Mouse (Mus musculus) midbrain, embryonic 15.5 days (tissue): ENCODE measurements around the gene Slc51b. TPM values are rescaled to one million over a fixed set of nuclear protein-coding genes. Genes with fewer than 3 reads are reported as not detected.
A peak's percentile ranks its signal among the peaks of the same experiment; 100 is the strongest.

ENCODE experiments used
- ATAC-seq: fragments of 200-750 bp; cut with Nextera tagmentation; replicated peaks from 2 replicates; pipeline ENCODE4 v1.8.0; 2017; ENCODE audit warnings: moderate TSS enrichment
- H3K27ac ChIP-seq: fragments of 300-500 bp; sonication (generic); 2 replicates; pipeline ENCODE4 v1.5.1; 2015; ENCODE audit warnings: mild to moderate bottlenecking, inconsistent platforms
- H3K27me3 ChIP-seq: fragments of 300-500 bp; sonication (generic); replicated peaks from 2 replicates; pipeline ENCODE4 v1.6.1; 2015; ENCODE audit warnings: inconsistent platforms
- H3K36me3 ChIP-seq: fragments of 300-500 bp; sonication (generic); replicated peaks from 2 replicates; pipeline ENCODE4 v1.6.1; 2015; ENCODE audit warnings: inconsistent platforms
- H3K4me1 ChIP-seq: fragments of 300-500 bp; sonication (generic); 2 replicates; pipeline ENCODE4 v1.6.1; 2015; ENCODE audit warnings: inconsistent platforms
- H3K4me2 ChIP-seq: fragments of 300-500 bp; sonication (generic); 2 replicates; pipeline ENCODE4 v1.6.1; 2015; ENCODE audit warnings: inconsistent platforms, mild to moderate bottlenecking, moderate library complexity
- H3K4me3 ChIP-seq: fragments of 300-500 bp; sonication (generic); 2 replicates; pipeline ENCODE4 v1.5.1; 2015; ENCODE audit warnings: mild to moderate bottlenecking, inconsistent platforms
- H3K9ac ChIP-seq: fragments of 300-500 bp; sonication (generic); 2 replicates; pipeline ENCODE4 v1.6.1; 2015; ENCODE audit warnings: mild to moderate bottlenecking, inconsistent platforms
- H3K9me3 ChIP-seq: fragments of 300-500 bp; sonication (generic); 2 replicates; pipeline ENCODE4 v1.6.1; 2016; ENCODE audit warnings: inconsistent platforms
- WGBS: fragments of 180-500 bp; shearing (Covaris S2); methylation state at CpG from one replicate; pipeline ENCODE4 v1.1.7; 2015; ENCODE audit warnings: mixed read lengths; 5-methylcytosine and 5-hydroxymethylcytosine counted together
- polyA plus RNA-seq: library from polyadenylated mRNA; unstranded; fragments of >200 nt; fragmentation: Nextera tagmentation; extraction: Ambion mirVana; gene quantifications from 2 replicates; pipeline ENCODE4 v1.2.1, GENCODE M21; 2015

The Slc51b gene
- polyA plus RNA-seq, 1 experiment from 2014 or later = not detected

DNA sequence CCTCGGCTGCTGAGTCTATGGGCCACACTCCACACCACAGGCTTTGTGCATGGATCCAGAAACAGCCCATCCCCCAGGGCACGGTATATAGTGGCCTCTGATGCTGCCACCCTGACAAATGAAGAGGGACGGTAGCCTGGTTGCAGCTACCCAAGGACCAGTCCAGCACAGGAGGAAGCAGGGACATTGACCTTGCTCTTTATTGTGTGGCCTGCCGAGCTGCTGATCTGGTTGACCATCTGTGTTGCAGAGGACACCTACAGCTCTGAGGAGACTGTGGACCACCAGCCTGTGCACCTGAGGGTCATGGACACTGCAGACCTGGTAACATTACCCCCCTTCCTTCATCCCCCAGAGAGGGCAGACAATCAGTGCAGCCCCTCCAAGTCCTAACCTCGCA, 15.4 kb downstream of the Slc51b start:
- Histone ChIP-seq H3K9me3 (no peaks in the 10 kb centered on the region), H3K9ac (no peak overlapping the region), H3K4me2 (no peak overlapping the region), H3K27me3 (no peaks in the 10 kb centered on the region), H3K4me1 (no peaks in the 10 kb centered on the region), H3K27ac (no peak overlapping the region), H3K36me3 (no peaks in the 10 kb centered on the region), H3K4me3 (no peak overlapping the region)
- 82% methylated on average over 5 of the region's 5 CpGs for WGBS
- no peak for ATAC-seq

DNA sequence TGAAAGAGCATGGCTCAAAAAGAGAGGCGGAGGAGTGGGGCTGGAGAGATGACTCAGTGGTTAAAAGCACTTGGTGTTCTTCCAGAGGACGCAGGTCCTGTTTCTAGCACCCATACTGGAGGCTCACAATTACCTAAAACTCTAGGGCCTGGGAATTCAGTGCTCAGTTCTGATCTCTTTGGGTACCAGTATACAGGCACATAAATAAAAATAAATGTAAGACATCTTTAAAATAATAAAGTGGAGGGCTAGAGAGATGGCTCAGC, 17.6 kb downstream of the Slc51b start:
- no peak overlapping the region for H3K4me2 ChIP-seq
- no peaks in the 10 kb centered on the region for H3K4me1 ChIP-seq
- WGBS = 82% methylated on average over 2 of the region's 2 CpGs
- H3K9me3 ChIP-seq = no peaks in the 10 kb centered on the region
- ATAC-seq = no peak
- no peak overlapping the region for H3K27ac ChIP-seq
- H3K27me3 ChIP-seq = no peaks in the 10 kb centered on the region
- H3K9ac ChIP-seq = no peak overlapping the region
- H3K4me3 ChIP-seq = no peak overlapping the region
- H3K36me3 ChIP-seq = no peaks in the 10 kb centered on the region

GRCm38 (mm10) chr9:65404331-65405183, 18.2 kb downstream of the Slc51b start:
- Histone ChIP-seq H3K36me3 (no peaks in the 10 kb centered on the region), H3K4me2 (no peak overlapping the region), H3K4me1 (no peaks in the 10 kb centered on the region), H3K27ac (no peak overlapping the region), H3K4me3 (no peak overlapping the region), H3K9me3 (no peaks in the 10 kb centered on the region), H3K27me3 (no peaks in the 10 kb centered on the region), H3K9ac (no peak overlapping the region)
- no peak for ATAC-seq
- 74% methylated on average over 15 of the region's 15 CpGs for WGBS

GRCm38 (mm10) chr9:65399934-65400333, 22.8 kb downstream of the Slc51b start:
- no peak overlapping the region for H3K4me3 ChIP-seq
- no peaks in the 10 kb centered on the region for H3K27me3 ChIP-seq
- peaks cover 9% of the 10 kb centered on the region for H3K4me1 ChIP-seq
- no peak overlapping the region for H3K27ac ChIP-seq
- H3K36me3 ChIP-seq = no peaks in the 10 kb centered on the region
- no peak overlapping the region for H3K4me2 ChIP-seq
- ATAC-seq = no peak
- H3K9me3 ChIP-seq = no peaks in the 10 kb centered on the region
- WGBS = 83% methylated on average over 6 of the region's 6 CpGs
- no peak overlapping the region for H3K9ac ChIP-seq

GRCm38 (mm10) chr9:65398279-65398678, 24.5 kb downstream of the Slc51b start, which contains the start of gene Rasl12:
TSS of gene Rasl12 (plus strand) at chr9:65398506.
- under 1% methylated on average over 23 of the region's 24 CpGs for WGBS
- Histone ChIP-seq H3K36me3 (no peaks in the 10 kb centered on the region), H3K4me3 (peak within 1 kb of the TSS; percentile 46), H3K9me3 (no peaks in the 10 kb centered on the region), H3K4me1 (peaks cover 9% of the 10 kb centered on the region), H3K4me2 (peak within 1 kb of the TSS; percentile 64), H3K9ac (peak within 1 kb of the TSS; percentile 52), H3K27ac (no peak within 1 kb of the TSS), H3K27me3 (no peaks in the 10 kb centered on the region)
- peak; percentile 62 for ATAC-seq

DNA sequence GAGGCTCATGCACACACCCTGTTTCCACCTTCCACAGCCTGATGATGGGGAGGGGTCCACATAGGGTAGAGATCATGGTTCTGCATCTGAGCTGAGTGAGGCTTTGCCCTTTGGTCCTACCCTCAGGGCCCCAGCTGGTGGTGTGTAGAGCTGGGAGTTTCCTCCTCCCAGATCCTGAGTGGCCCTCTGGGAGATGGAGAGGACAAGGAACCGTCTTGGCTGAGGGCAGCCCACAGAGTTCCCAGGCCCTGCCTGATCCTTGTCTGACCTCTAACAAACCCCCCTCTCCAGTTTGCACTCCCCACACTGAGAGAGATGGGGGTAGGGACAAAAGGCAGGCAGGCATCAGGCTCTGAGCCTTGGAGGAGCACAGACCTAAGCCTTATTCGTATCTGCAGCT, 28.4 kb downstream of the Slc51b start:
- H3K27ac ChIP-seq = no peak overlapping the region
- H3K4me1 ChIP-seq = peaks cover 17% of the 10 kb centered on the region
- 0 out of 2 replicates have a peak, but pooled peaks cover 3% of the 10 kb centered on the region for H3K9me3 ChIP-seq
- peaks cover 31% of the 10 kb centered on the region for H3K27me3 ChIP-seq
- no peak for ATAC-seq
- H3K9ac ChIP-seq = no peak overlapping the region
- no peak overlapping the region for H3K4me2 ChIP-seq
- 68% methylated on average over 2 of the region's 2 CpGs for WGBS
- H3K36me3 ChIP-seq = no peaks in the 10 kb centered on the region
- H3K4me3 ChIP-seq = no peak overlapping the region

DNA sequence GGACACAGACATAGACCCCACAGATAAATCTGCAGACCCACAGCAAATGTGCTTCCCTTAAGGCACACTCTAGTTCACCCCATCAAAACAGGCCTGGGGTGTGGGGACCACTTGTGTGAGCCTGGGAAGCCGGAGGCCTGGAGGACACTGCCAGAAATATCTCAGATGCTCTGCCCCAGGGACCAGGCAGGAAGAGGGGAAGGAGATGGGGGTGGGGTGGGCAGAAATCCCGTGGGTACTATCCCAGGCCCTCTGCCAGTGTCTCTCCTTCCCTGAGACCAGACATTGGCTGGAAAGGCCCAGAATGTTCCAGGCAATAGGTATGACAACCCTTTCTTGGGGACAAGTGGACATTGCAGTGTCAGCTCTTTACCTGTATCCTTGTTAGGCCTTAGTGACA, 29.1 kb downstream of the Slc51b start:
- WGBS = 54% methylated on average over 2 of the region's 2 CpGs
- no peak overlapping the region for H3K27ac ChIP-seq
- H3K4me3 ChIP-seq = no peak overlapping the region
- H3K27me3 ChIP-seq = peaks cover 37% of the 10 kb centered on the region
- ATAC-seq = no peak
- no peak overlapping the region for H3K9ac ChIP-seq
- 0 out of 2 replicates have a peak, but pooled peaks cover 3% of the 10 kb centered on the region for H3K9me3 ChIP-seq
- no peaks in the 10 kb centered on the region for H3K36me3 ChIP-seq
- H3K4me1 ChIP-seq = peaks cover 15% of the 10 kb centered on the region
- no peak overlapping the region for H3K4me2 ChIP-seq

- WGBS = 29% methylated on average over 6 of the region's 6 CpGs
- 0 out of 2 replicates have a peak, but pooled peaks cover 3% of the 10 kb centered on the region for H3K9me3 ChIP-seq
- H3K9ac ChIP-seq = no peak overlapping the region
- no peaks in the 10 kb centered on the region for H3K36me3 ChIP-seq
- no peak overlapping the region for H3K4me3 ChIP-seq
- H3K4me1 ChIP-seq = peaks cover 8% of the 10 kb centered on the region; the same call in 1 of the 2 replicates
- no peak for ATAC-seq
- H3K27me3 ChIP-seq = peaks cover 37% of the 10 kb centered on the region
- H3K4me2 ChIP-seq = no peak overlapping the region
- no peak overlapping the region for H3K27ac ChIP-seq
Observed at GRCm38 (mm10) chr9:65392638-65393364, 30.0 kb downstream of the Slc51b start.

DNA sequence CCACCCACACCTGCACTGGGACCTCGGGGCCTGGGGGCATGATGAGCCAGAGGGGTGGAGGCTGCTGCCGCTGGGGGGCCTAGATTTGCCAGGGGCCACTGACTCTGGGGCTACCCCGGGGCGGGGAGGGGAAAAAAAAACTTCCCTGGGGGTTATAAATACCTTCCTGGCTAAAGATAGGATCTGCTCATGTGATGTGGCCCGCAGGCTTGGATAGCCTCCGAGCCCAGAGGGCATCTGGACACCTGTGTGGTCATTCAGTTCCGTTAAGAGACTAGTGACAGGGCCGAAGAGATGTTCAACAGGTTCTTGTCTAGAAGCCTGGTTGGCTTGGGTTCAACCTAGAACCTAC, 31.2 kb downstream of the Slc51b start, which contains the start of gene Kbtbd13:
Gene Kbtbd13, minus strand, starts transcription at position 40 of the 352 bp plus-strand sequence.
- ATAC-seq = no peak
- H3K4me3 ChIP-seq = peak within 1 kb of the TSS; percentile 39
- WGBS = 48% methylated on average over 8 of the region's 8 CpGs
- peaks cover 8% of the 10 kb centered on the region; the same call in 1 of the 2 replicates for H3K4me1 ChIP-seq
- no peak within 1 kb of the TSS for H3K9ac ChIP-seq
- H3K4me2 ChIP-seq = peak within 1 kb of the TSS; percentile 53
- H3K27ac ChIP-seq = no peak within 1 kb of the TSS
- H3K36me3 ChIP-seq = no peaks in the 10 kb centered on the region
- H3K9me3 ChIP-seq = 0 out of 2 replicates have a peak, but pooled peaks cover 3% of the 10 kb centered on the region
- H3K27me3 ChIP-seq = peaks cover 37% of the 10 kb centered on the region

GRCm38 (mm10) chr9:65390752-65391612, 31.8 kb downstream of the Slc51b start:
- Histone ChIP-seq H3K4me1 (peaks cover 8% of the 10 kb centered on the region; the same call in 1 of the 2 replicates), H3K36me3 (no peaks in the 10 kb centered on the region), H3K9me3 (0 out of 2 replicates have a peak, but pooled peaks cover 3% of the 10 kb centered on the region), H3K27ac (no peak overlapping the region), H3K4me3 (peak overlapping the region; percentile 39), H3K27me3 (peaks cover 37% of the 10 kb centered on the region), H3K4me2 (peak overlapping the region; percentile 53), H3K9ac (no peak overlapping the region)
- peak; percentile 62; the same call in 1 of the 2 replicates for ATAC-seq
- WGBS = 19% methylated on average over 95 of the region's 96 CpGs

GRCm38 (mm10) chr9:65386373-65387140, 36.2 kb downstream of the Slc51b start:
- no peak overlapping the region for H3K9ac ChIP-seq
- H3K4me1 ChIP-seq = peaks cover 8% of the 10 kb centered on the region; the same call in 1 of the 2 replicates
- no peaks in the 10 kb centered on the region for H3K36me3 ChIP-seq
- H3K27me3 ChIP-seq = peaks cover 26% of the 10 kb centered on the region
- ATAC-seq = no peak
- H3K4me3 ChIP-seq = no peak overlapping the region
- 42% methylated on average over 8 of the region's 8 CpGs for WGBS
- 0 out of 2 replicates have a peak, but pooled peaks cover 3% of the 10 kb centered on the region for H3K9me3 ChIP-seq
- H3K4me2 ChIP-seq = no peak overlapping the region
- no peak overlapping the region for H3K27ac ChIP-seq
